Mouse (Mus musculus): ENCODE measurements around the gene Acot7. TPM values are rescaled to one million over a fixed set of nuclear protein-coding genes. Genes with fewer than 3 reads are reported as not detected.

The Acot7 gene
- polyA plus RNA-seq, 1 experiment from 2014 or later, result 269 TPM

DNA sequence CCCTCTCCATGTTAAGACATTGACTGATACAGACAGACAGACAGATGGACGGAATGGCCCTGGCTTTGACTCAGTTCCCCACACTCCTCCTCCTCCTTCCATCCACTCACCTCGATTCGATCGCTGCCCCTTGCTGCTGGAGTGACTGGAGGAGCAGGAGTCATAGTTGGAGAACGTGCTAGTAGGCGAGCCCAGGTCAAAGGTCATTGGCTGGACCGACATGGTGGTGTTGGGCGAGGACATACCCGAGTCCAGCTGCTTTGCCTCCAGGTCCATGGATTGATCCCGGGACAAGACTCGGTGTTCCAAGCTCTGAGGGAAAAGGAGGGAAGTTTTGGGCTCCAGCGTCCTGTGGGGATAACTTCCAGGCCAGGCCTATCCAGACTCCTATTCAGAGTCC, 42.6 kb upstream of the Acot7 start:
- Histone ChIP-seq H3K4me2 (ENCODE audit: low read length) (no peak overlapping the region), H3K9ac (replicated peaks; ENCODE audit: low read depth, low read length) (no peak overlapping the region), H3K9me3 (ENCODE audit: control insufficient read depth, low read length) (no peaks in the 10 kb centered on the region), H3K4me1 (replicated peaks; ENCODE audit: control insufficient read depth, insufficient read depth, low read length) (peaks cover 25% of the 10 kb centered on the region), H3K27me3 (replicated peaks; ENCODE audit: control insufficient read depth, insufficient read depth, low read length) (peaks cover 43% of the 10 kb centered on the region), H3K4me3 (replicated peaks; ENCODE audit: low read length) (no peak overlapping the region), H3K36me3 (ENCODE audit: control insufficient read depth, insufficient read depth) (no peaks in the 10 kb centered on the region), H3K27ac (ENCODE audit: low read length) (no peak overlapping the region)
- ATAC-seq, result no peak
- WGBS, result 89% methylated on average over 12 of the region's 12 CpGs

GRCm38 (mm10) chr4:152136112-152136875, 41.6 kb upstream of the Acot7 start:
- no peaks in the 10 kb centered on the region for H3K9me3 ChIP-seq (ENCODE audit: control insufficient read depth, low read length)
- no peaks in the 10 kb centered on the region for H3K36me3 ChIP-seq (ENCODE audit: control insufficient read depth, insufficient read depth)
- H3K4me1 ChIP-seq (replicated peaks; ENCODE audit: control insufficient read depth, insufficient read depth, low read length), result peaks cover 19% of the 10 kb centered on the region
- H3K27me3 ChIP-seq (replicated peaks; ENCODE audit: control insufficient read depth, insufficient read depth, low read length), result peaks cover 36% of the 10 kb centered on the region
- 24% methylated on average over 6 of the region's 6 CpGs for WGBS
- H3K4me2 ChIP-seq (ENCODE audit: low read length), result no peak overlapping the region
- no peak overlapping the region for H3K9ac ChIP-seq (replicated peaks; ENCODE audit: low read depth, low read length)
- no peak for ATAC-seq
- H3K27ac ChIP-seq (ENCODE audit: low read length), result no peak overlapping the region
- H3K4me3 ChIP-seq (replicated peaks; ENCODE audit: low read length), result no peak overlapping the region

- H3K9me3 ChIP-seq (ENCODE audit: control insufficient read depth, low read length), result no peaks in the 10 kb centered on the region
- 93% methylated on average over 2 of the region's 2 CpGs for WGBS
Measured at GRCm38 (mm10) chr4:152136876-152137250, 41.1 kb upstream of the Acot7 start.

GRCm38 (mm10) chr4:152138497-152139260, 39.3 kb upstream of the Acot7 start:
- H3K9me3 ChIP-seq (ENCODE audit: control insufficient read depth, low read length), result no peaks in the 10 kb centered on the region
- H3K4me3 ChIP-seq (replicated peaks; ENCODE audit: low read length), result peak overlapping the region; percentile 37
- H3K4me1 ChIP-seq (replicated peaks; ENCODE audit: control insufficient read depth, insufficient read depth, low read length), result peaks cover 9% of the 10 kb centered on the region
- H3K27ac ChIP-seq (ENCODE audit: low read length), result no peak overlapping the region
- peaks cover 18% of the 10 kb centered on the region for H3K27me3 ChIP-seq (replicated peaks; ENCODE audit: control insufficient read depth, insufficient read depth, low read length)
- peak; percentile 63 for ATAC-seq
- H3K4me2 ChIP-seq (ENCODE audit: low read length), result peak overlapping the region; percentile 51
- H3K36me3 ChIP-seq (ENCODE audit: control insufficient read depth, insufficient read depth), result no peaks in the 10 kb centered on the region
- WGBS, result 2% methylated on average over 51 of the region's 51 CpGs
- no peak overlapping the region for H3K9ac ChIP-seq (replicated peaks; ENCODE audit: low read depth, low read length)

More at GRCm38 (mm10) chr4:152136876-152137250, 41.1 kb upstream of the Acot7 start:
- no peak overlapping the region for H3K9ac ChIP-seq (replicated peaks; ENCODE audit: low read depth, low read length)
- peaks cover 15% of the 10 kb centered on the region for H3K4me1 ChIP-seq (replicated peaks; ENCODE audit: control insufficient read depth, insufficient read depth, low read length)
- H3K4me3 ChIP-seq (replicated peaks; ENCODE audit: low read length), result no peak overlapping the region
- ATAC-seq, result no peak
- no peak overlapping the region for H3K27ac ChIP-seq (ENCODE audit: low read length)
- H3K27me3 ChIP-seq (replicated peaks; ENCODE audit: control insufficient read depth, insufficient read depth, low read length), result peaks cover 33% of the 10 kb centered on the region
- no peaks in the 10 kb centered on the region for H3K36me3 ChIP-seq (ENCODE audit: control insufficient read depth, insufficient read depth)
- no peak overlapping the region for H3K4me2 ChIP-seq (ENCODE audit: low read length)

DNA sequence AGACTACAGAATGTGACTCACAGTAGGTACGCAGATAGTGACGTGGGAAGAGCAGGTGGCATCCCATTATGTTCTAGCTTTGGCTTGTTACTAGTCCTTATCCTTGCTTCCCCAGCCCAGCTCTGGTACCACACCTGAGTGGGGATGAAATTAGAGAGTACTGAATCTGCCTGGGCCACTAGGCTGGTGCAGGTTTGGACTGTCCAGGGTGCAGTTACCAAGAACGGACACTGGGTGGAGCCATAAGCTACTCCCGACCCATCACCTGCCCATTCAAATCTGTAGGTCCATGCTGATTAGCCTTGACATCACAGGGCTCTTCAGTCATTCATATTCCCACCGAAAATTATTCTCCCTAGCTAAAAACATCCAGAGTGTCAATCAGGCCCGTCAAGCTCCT, 37.5 kb upstream of the Acot7 start:
- Histone ChIP-seq H3K27me3 (replicated peaks; ENCODE audit: control insufficient read depth, insufficient read depth, low read length) (peaks cover 9% of the 10 kb centered on the region), H3K27ac (ENCODE audit: low read length) (no peak overlapping the region), H3K4me3 (replicated peaks; ENCODE audit: low read length) (no peak overlapping the region), H3K36me3 (ENCODE audit: control insufficient read depth, insufficient read depth) (no peaks in the 10 kb centered on the region), H3K4me2 (ENCODE audit: low read length) (no peak overlapping the region), H3K4me1 (replicated peaks; ENCODE audit: control insufficient read depth, insufficient read depth, low read length) (peaks cover 9% of the 10 kb centered on the region), H3K9me3 (ENCODE audit: control insufficient read depth, low read length) (no peaks in the 10 kb centered on the region), H3K9ac (replicated peaks; ENCODE audit: low read depth, low read length) (no peak overlapping the region)
- ATAC-seq, result no peak
- 29% methylated on average over 6 of the region's 6 CpGs for WGBS

DNA sequence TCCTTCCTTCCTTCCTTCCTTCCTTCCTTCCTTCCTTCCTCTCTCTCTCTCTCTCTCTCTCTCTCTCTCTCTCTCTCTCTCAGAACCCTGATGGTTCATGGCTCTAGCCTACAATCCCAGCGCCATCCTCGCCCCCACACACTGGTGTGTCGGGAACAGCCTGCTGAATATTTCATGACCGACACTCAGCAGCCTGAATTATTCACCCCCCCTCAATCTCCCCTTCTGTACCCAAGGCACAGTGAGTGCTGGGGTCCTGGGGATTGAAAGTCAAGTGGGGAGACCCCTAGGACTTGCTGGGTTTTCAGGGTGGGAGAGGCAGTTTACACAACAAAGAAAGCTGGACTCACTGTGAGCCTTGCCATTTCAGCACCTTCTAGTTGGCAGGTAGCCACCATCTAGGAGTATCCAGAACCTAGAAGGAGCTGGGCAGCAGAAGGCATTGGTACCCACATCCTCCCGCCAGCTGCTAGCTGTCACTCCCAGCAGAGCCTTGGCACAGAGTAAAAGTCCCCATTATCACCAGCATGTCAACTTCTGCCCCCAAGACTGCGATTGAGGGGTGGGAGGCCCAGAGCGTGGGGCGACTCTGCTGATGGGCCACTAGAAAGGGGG, 36.3 kb upstream of the Acot7 start:
- H3K9ac ChIP-seq (replicated peaks; ENCODE audit: low read depth, low read length), result no peak overlapping the region
- 46% methylated on average over 8 of the region's 8 CpGs for WGBS
- H3K4me2 ChIP-seq (ENCODE audit: low read length), result no peak overlapping the region
- peaks cover 9% of the 10 kb centered on the region for H3K27me3 ChIP-seq (replicated peaks; ENCODE audit: control insufficient read depth, insufficient read depth, low read length)
- H3K36me3 ChIP-seq (ENCODE audit: control insufficient read depth, insufficient read depth), result no peaks in the 10 kb centered on the region
- no peak; the same call in 1 of the 2 replicates for ATAC-seq
- no peak overlapping the region for H3K27ac ChIP-seq (ENCODE audit: low read length)
- no peaks in the 10 kb centered on the region for H3K9me3 ChIP-seq (ENCODE audit: control insufficient read depth, low read length)
- peaks cover 9% of the 10 kb centered on the region for H3K4me1 ChIP-seq (replicated peaks; ENCODE audit: control insufficient read depth, insufficient read depth, low read length)
- no peak overlapping the region for H3K4me3 ChIP-seq (replicated peaks; ENCODE audit: low read length)

DNA sequence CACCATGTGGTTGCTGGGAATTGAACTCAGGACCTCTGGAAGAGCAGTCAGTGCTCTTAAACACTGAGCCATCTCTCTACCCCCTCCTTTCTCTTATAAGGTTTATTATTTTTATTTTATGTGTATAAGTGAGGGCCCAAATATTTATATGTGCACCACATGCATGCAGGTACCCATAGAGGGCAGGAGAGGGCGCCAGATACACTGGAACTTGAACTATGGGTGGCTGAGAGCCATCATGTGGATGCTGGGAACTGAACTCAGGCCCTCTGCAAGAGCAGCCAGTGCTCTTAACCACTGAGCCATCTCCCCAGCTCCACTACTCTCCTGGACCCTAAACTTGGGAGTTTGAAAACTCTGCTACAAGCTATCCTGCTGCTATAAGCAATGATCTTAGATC, 34.3 kb upstream of the Acot7 start:
- H3K36me3 ChIP-seq (ENCODE audit: control insufficient read depth, insufficient read depth), result no peaks in the 10 kb centered on the region
- H3K9ac ChIP-seq (replicated peaks; ENCODE audit: low read depth, low read length), result no peak overlapping the region
- peaks cover 6% of the 10 kb centered on the region for H3K4me1 ChIP-seq (replicated peaks; ENCODE audit: control insufficient read depth, insufficient read depth, low read length)
- WGBS, result 21% methylated on average over 1 of the region's 1 CpGs
- no peak overlapping the region for H3K27ac ChIP-seq (ENCODE audit: low read length)
- no peaks in the 10 kb centered on the region for H3K9me3 ChIP-seq (ENCODE audit: control insufficient read depth, low read length)
- no peak overlapping the region for H3K4me3 ChIP-seq (replicated peaks; ENCODE audit: low read length)
- H3K4me2 ChIP-seq (ENCODE audit: low read length), result no peak overlapping the region
- H3K27me3 ChIP-seq (replicated peaks; ENCODE audit: control insufficient read depth, insufficient read depth, low read length), result peaks cover 2% of the 10 kb centered on the region
- no peak for ATAC-seq

GRCm38 (mm10) chr4:152145473-152145872, 32.5 kb upstream of the Acot7 start:
- 71% methylated on average over 10 of the region's 10 CpGs for WGBS
- Histone ChIP-seq H3K9me3 (ENCODE audit: control insufficient read depth, low read length) (no peaks in the 10 kb centered on the region), H3K4me1 (replicated peaks; ENCODE audit: control insufficient read depth, insufficient read depth, low read length) (peaks cover 5% of the 10 kb centered on the region; the same call in 1 of the 2 replicates), H3K27me3 (replicated peaks; ENCODE audit: control insufficient read depth, insufficient read depth, low read length) (peaks cover 6% of the 10 kb centered on the region), H3K4me2 (ENCODE audit: low read length) (no peak overlapping the region), H3K36me3 (ENCODE audit: control insufficient read depth, insufficient read depth) (no peaks in the 10 kb centered on the region), H3K9ac (replicated peaks; ENCODE audit: low read depth, low read length) (no peak overlapping the region), H3K27ac (ENCODE audit: low read length) (no peak overlapping the region), H3K4me3 (replicated peaks; ENCODE audit: low read length) (no peak overlapping the region)
- no peak for ATAC-seq

Data from forebrain, embryonic 16.5 days (tissue).